Mouse (Mus musculus) lung, postnatal 25 days (tissue): ENCODE measurements around the gene Kcnk4.

Experiments
- DNase-seq: peaks from one replicate; pipeline ENCODE4 v3.0.0; 2022; ENCODE audit warnings: low spot score

Kcnk4 gene

DNA sequence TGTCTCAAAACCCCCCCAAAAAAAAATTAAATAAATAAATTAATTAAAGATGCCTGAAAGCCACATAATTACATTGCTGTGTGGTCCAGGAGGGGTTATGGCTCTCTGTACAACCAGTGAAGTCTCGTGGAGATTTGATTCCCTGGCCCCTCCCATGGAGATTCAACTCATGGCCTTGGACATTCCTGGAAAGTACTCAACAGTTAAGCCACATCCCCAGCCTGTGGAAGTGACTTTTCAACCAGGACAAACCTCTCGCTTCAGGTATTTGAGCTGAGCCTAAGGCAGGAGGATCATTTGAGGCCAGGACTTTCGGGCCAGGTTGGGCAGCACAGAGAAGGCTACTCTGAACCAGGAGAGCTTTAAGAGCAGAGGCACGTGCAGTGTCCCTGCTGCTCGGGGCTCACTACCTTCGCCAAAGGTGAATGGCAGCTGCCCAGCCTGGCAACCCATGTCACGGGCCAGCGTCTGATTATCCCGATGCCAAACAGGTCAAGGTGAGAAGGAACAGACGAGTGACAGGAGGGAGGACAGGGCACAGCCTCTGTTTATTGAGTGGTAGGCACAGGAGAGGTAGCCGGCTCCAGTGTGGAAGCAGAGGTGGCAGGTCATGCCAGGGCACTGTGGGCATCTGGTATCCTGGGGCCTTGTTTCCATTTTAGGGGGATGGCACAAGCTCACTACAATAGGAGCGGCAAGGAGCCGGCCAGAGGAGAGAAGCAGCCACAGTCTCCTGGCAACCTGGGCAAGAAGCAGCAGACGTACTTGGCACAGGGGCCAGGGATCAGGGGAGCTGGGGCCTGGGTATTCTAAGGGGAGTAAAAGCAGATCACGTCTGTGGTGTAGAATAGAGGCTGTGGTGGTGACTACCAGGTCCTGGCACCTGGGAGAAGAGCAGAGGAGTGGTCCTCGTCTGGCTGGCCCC lies 3.5 kb upstream of the Kcnk4 start:
- no peak for DNase-seq

GRCm38 (mm10) chr19:6936299-6936698 lies 2.0 kb upstream of the Kcnk4 start:
- DNase-seq = no peak

DNA sequence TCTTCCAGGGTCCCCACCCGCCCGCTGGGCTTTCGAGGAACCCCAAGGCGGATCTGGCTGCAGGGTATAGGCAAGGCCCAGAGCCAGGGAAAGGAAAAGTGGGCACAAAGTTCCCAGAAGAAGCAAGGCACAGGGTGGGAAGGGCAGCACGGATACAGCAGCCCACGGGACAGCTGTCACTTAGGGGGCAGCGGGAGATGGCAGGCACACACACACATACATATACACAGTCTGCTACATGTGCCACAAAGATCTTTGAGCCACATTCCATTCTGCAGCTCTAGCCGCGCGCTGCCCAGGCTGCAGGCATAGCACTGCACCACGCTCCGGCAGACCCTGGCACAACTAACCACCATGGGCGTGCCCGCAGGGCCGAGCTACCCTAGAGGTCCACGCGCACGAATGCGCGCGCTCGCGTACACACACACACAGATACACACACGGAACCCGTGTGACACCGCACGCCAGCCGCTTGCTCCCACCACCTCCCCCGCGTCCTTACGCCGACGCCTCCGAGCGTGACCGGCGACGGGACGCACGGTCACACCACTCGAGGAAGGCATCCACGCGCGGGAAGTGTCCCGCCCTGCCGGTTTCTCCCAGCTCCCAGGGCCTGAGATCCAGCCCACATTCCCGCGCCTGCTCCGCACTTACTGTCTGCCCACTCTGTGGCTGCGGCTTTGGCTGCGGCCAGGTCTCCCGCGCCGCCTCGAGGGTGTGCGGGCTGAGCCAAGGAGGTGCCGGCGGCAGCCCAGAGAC lies 700 bp downstream of the Kcnk4 start:
- no peak for DNase-seq

DNA sequence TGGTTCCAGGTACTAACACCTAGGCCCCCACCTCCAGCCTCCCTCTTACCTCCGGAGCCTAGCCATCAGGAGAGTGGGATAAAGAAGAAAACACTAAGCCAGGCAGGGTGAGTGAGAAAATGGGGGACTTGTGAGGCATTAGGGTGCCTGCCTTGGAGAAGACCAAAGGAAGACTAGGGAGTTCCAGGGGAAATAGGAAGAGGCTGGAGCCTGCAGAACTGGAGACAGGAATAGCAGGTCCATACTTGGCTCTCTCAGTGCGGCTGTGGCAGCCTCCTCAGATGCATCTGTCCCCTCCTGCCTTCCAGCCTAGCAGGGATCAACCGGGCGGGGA lies 1.2 kb downstream of the Kcnk4 start:
- no peak for DNase-seq

GRCm38 (mm10) chr19:6932018-6932417 lies 2.3 kb downstream of the Kcnk4 start:
- DNase-seq = no peak

- no peak for DNase-seq
Measured at GRCm38 (mm10) chr19:6931002-6931401, 3.3 kb downstream of the Kcnk4 start.

GRCm38 (mm10) chr19:6928080-6928479 lies 6.2 kb downstream of the Kcnk4 start:
- DNase-seq = no peak

DNA sequence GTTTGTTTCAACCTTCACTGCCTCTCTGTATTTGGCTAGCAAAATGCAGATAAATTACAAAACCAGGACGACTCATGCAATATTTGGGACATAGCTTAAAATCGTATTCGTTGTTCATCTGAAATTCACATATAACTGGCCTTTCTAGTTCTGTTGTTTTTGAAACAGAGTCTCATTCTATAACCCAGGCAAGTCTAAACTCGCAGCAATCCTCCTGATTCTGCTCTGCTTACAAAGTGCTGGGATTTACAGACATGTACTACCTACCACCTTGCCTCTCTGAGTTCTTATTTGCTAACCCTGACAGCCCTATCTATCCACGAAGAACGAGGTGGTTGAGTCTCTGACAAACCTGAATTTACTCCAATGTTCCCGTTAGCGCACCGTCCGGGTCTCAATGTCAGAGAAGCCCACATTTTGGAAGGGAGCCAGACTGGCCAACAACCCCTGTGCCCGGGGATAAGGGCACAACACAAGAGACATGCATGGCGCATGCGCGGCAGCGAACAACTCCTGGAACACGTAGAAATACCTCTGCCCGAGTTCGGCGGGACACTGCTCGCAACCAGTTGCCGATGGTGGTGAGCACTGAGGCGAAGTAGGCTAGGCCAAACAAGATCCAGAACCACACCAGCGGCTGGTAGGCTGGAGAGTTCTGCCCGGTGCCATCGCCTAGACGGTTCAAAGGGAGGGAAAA lies 7.6 kb downstream of the Kcnk4 start:
- no peak for DNase-seq

- DNase-seq = no peak
Measured at GRCm38 (mm10) chr19:6925611-6926329, 8.5 kb downstream of the Kcnk4 start.

GRCm38 (mm10) chr19:6925307-6925573 lies 9.1 kb downstream of the Kcnk4 start, which contains the start of gene Catsperz:
Gene Catsperz, minus strand, starts transcription at chr19:6925380.
- no peak for DNase-seq

DNA sequence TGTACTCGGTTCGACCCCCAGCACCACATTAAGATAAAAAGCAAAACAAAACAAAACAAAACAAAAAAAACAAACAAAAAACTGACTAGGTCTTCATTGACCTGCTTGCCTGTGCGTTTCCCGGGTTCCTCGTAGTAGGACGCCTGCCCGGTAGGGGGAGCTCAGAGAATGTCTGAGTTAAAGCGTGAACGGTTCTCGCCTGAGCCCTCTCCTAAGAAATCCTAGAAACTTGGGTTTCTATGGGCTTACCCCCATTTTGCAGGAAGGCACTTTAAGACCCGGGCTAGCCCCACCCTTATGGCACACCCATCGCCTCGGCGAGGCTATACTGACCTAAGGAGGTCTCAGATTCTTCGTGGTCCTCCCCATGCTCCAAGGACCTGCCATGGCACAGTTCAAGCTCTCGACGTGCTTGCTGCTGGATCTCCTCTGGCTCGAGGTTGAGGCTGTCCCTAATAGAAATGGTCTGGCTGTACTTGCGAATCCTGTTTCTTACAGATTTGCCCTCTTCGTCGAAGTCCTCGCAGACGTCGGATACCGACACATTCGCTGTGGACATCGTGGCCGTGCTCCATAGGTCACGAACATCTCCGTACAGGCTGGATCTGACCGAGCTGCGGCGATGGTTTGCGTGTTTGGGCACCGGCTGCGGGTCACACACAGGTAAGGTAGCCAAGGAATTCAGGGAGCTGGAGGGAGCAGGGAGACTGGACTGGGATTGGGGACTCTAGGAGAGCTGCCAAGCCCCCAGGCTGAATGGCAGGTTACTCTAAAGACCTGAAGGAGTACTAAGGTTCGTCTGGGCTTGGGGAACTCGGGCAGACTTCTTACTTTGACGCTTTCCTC lies 9.6 kb downstream of the Kcnk4 start:
- DNase-seq = peak; percentile 87

GRCm38 (mm10) chr19:6922901-6923735 lies 11.2 kb downstream of the Kcnk4 start:
- DNase-seq = no peak

DNA sequence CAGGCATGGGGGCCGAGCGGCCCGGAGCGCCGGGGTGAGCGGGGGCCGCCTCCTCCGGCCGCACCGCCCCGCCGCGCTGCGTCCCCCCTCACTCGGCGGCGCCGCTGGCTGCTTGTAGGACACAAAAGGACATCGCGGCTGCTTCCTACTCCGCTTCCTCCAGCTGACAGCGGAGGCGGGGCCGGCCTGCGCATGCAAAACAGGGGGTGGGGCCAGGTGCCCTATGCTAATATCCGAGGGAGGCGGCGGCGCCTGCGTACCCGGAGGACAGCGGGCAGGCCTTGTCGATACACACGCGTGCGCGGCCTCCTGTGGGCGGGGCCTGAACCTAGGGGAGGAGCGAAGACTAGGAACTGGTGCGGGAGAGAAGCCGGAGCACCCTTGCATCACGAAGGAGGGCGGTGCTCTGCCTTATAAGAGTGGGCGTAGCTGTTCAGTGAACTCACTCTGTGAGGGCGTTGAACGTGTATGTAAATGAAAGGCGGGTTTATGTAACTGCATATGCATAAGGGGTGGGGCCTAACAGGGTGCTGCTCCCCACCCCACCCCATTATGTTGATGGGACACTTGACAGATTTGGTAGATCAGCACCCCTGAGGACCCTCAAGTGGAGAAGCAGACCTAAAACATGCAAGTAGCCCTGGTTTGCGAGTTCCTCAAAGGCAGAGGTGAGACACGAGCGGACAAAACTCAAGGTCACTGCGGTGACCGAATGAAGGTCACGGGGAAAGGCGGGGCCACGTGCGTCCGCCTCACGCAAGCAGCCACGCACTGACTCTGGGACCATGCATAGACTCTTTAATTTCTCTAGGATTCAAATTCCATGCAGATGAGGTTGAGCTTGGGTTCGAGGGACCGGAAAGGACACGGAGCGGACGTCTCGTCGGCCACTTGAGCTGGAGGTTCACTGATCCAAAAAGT lies 12.4 kb downstream of the Kcnk4 start, which contains the start of gene Esrra:
TSS of gene Esrra (minus strand) at position 167 of the 921 bp plus-strand sequence.
- peak; percentile 100 for DNase-seq

- DNase-seq = peak; percentile 42
Measured at GRCm38 (mm10) chr19:6920741-6921636, 13.3 kb downstream of the Kcnk4 start.

GRCm38 (mm10) chr19:6919876-6920740 lies 14.2 kb downstream of the Kcnk4 start:
- DNase-seq = peak; percentile 55

- DNase-seq = no peak
Measured at GRCm38 (mm10) chr19:6919431-6919830, 14.9 kb downstream of the Kcnk4 start.

DNA sequence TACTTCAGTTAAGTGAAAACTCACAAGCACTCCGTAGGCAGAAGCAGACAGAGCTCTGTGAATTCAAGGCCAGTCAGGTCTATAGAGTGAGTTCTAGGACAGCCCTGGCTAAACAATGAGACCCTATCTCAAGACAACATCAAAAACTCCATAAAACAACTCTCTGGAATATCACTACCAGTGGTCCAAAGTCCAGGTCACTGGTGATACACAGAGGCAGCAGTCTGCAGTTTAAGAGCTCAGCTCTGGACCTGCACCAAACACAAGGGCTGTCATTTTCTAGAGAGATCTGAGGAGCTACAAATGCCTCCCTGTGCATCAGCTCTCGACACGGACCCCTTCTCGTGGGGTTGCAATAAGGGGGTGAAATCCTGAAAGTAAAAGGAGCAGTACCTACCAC lies 16.0 kb downstream of the Kcnk4 start:
- no peak for DNase-seq
